Mouse (Mus musculus) cerebellum, adult 2 months (tissue): ENCODE measurements at regions not wholly inside any gene's neighbourhood (a gene's known extent, or its start where the extent isn't known, plus 50 kb on each side); places are given as distances from the start of the nearest gene placed in this dataset.

Experiments used
- CTCF ChIP-seq: fragments of 200-500 bp; IDR thresholded peaks from 2 replicates; pipeline ENCODE4 v1.5.1; 2011; ENCODE audit warnings: low read depth, mild to moderate bottlenecking, control low read depth, low read length, moderate library complexity, borderline replicate concordance; ENCODE audit not compliant: insufficient read depth
- POLR2A ChIP-seq: fragments of 200-500 bp; IDR thresholded peaks from 2 replicates; pipeline ENCODE4 v1.6.1; 2011; ENCODE audit warnings: low read length, control low read depth, borderline replicate concordance; ENCODE audit not compliant: insufficient read depth

DNA sequence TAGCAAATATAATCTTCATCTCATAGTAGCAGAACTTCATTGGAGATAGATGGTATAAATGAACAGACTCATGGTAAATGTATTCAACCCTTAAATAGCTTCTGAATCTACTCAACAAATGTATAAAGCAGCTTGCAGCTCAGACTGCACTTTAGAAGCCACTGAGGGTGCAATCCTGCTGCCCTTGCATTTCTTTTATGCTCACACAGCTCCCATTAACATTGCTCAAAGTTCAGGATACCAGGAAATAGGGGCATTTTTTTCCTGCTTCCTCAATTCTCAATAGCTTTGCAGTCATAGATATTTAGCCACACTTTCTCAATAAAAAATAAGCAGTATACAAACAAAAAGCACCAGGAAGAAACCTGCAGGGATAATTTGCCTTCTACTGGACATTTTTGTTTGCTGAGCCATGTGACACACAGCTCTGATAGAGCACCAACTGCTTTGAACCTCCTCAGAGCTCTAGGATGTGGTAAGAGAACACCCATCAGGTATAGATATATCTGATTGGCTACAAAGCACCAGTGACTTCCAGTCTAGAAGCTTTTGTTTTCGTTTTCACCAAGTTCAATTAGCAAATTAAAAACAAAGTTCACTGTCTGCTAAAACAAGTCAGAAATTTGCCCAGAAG, 1012.5 kb upstream of the Ptprd start:
- TF ChIP-seq CTCF, result no peak
- TF ChIP-seq POLR2A, result no peak
